Mouse (Mus musculus): Measurements from ENCODE around the gene Cnpy2.
"Not testable (repeated sequence)": the region's sequence is repeated elsewhere in the genome, so short reads cannot be mapped to it uniquely, and the experiment has no call there.

Gene Cnpy2

GRCm38 (mm10) chr10:128322141-128323108 lies at the start of gene Cnpy2:
Gene Cnpy2 (plus strand): TSS chr10:128322459.
- peak; percentile 79 for ATAC-seq (ENCODE audit: low TSS enrichment)

GRCm38 (mm10) chr10:128272819-128273439 lies 49.3 kb upstream of the Cnpy2 start:
- not testable (repeated sequence) for ATAC-seq (ENCODE audit: low TSS enrichment)

GRCm38 (mm10) chr10:128275374-128275773 lies 46.9 kb upstream of the Cnpy2 start:
- ATAC-seq (ENCODE audit: low TSS enrichment), result not testable (repeated sequence)

- no peak for ATAC-seq (ENCODE audit: low TSS enrichment)
Observed at GRCm38 (mm10) chr10:128278158-128278557, 44.1 kb upstream of the Cnpy2 start.

- ATAC-seq (ENCODE audit: low TSS enrichment), result no peak
Observed at GRCm38 (mm10) chr10:128280943-128281342, 41.3 kb upstream of the Cnpy2 start.

- no peak for ATAC-seq (ENCODE audit: low TSS enrichment)
Observed at GRCm38 (mm10) chr10:128281682-128282081, 40.6 kb upstream of the Cnpy2 start.

GRCm38 (mm10) chr10:128282886-128283450 lies 39.3 kb upstream of the Cnpy2 start:
- no peak for ATAC-seq (ENCODE audit: low TSS enrichment)

GRCm38 (mm10) chr10:128283604-128284579 lies 38.4 kb upstream of the Cnpy2 start:
- peak; percentile 34; the same call in 1 of the 2 replicates for ATAC-seq (ENCODE audit: low TSS enrichment)

- not testable (repeated sequence) for ATAC-seq (ENCODE audit: low TSS enrichment)
Observed at GRCm38 (mm10) chr10:128290594-128290993, 31.7 kb upstream of the Cnpy2 start.

GRCm38 (mm10) chr10:128296370-128297090 lies 25.7 kb upstream of the Cnpy2 start:
- no peak for ATAC-seq (ENCODE audit: low TSS enrichment)

- ATAC-seq (ENCODE audit: low TSS enrichment), result no peak
Observed at GRCm38 (mm10) chr10:128297221-128297620, 25.0 kb upstream of the Cnpy2 start.

GRCm38 (mm10) chr10:128297622-128298021 lies 24.6 kb upstream of the Cnpy2 start:
- ATAC-seq (ENCODE audit: low TSS enrichment), result no peak

GRCm38 (mm10) chr10:128298243-128298642 lies 24.0 kb upstream of the Cnpy2 start:
- no peak for ATAC-seq (ENCODE audit: low TSS enrichment)

- ATAC-seq (ENCODE audit: low TSS enrichment), result no peak
Observed at GRCm38 (mm10) chr10:128298702-128299171, 23.5 kb upstream of the Cnpy2 start, which contains the start of gene Il23a. Gene Il23a (minus strand): TSS chr10:128298752.

GRCm38 (mm10) chr10:128302357-128302756 lies 19.9 kb upstream of the Cnpy2 start:
- ATAC-seq (ENCODE audit: low TSS enrichment), result no peak

GRCm38 (mm10) chr10:128302785-128303125 lies 19.5 kb upstream of the Cnpy2 start:
- ATAC-seq (ENCODE audit: low TSS enrichment), result peak; percentile 32; the same call in 1 of the 2 replicates

- peak; percentile 97 for ATAC-seq (ENCODE audit: low TSS enrichment)
Observed at GRCm38 (mm10) chr10:128303126-128304021, 18.9 kb upstream of the Cnpy2 start, which contains the start of gene Pan2. Gene Pan2 (plus strand): TSS chr10:128303335.

- no peak for ATAC-seq (ENCODE audit: low TSS enrichment)
Observed at GRCm38 (mm10) chr10:128309654-128310053, 12.6 kb upstream of the Cnpy2 start.

- ATAC-seq (ENCODE audit: low TSS enrichment), result no peak
Observed at GRCm38 (mm10) chr10:128310177-128310576, 12.1 kb upstream of the Cnpy2 start.

Data from frontal cortex, adult (tissue).